Mouse (Mus musculus) heart, embryonic 13.5 days (tissue): Measurements from ENCODE around the gene Hist1h4k. TPM values are rescaled to one million over a fixed set of nuclear protein-coding genes. Genes with fewer than 3 reads are reported as not detected.
"Not testable (repeated sequence)": the region's sequence is repeated elsewhere in the genome, so short reads cannot be mapped to it uniquely, and the experiment has no call there.

ENCODE experiments used
- ATAC-seq: fragments of 200-750 bp; cut with Nextera tagmentation; 2 replicates; pipeline ENCODE4 v1.8.0; 2017; ENCODE audit warnings: moderate TSS enrichment; ENCODE audit not compliant: insufficient number of reproducible peaks, low FRiP score, low TSS enrichment; ENCODE audit errors: extremely low read depth
- H3K27ac ChIP-seq: fragments of 300-500 bp; sonication (generic); replicated peaks from 2 replicates; pipeline ENCODE4 v1.5.1; 2015; ENCODE audit warnings: moderate library complexity, mild to moderate bottlenecking, inconsistent platforms
- H3K27me3 ChIP-seq: fragments of 300-500 bp; sonication (generic); replicated peaks from 2 replicates; pipeline ENCODE4 v1.6.1; 2015; ENCODE audit warnings: mild to moderate bottlenecking, inconsistent platforms
- H3K36me3 ChIP-seq: fragments of 300-500 bp; sonication (generic); 2 replicates; pipeline ENCODE4 v1.6.1; 2015; ENCODE audit warnings: mild to moderate bottlenecking, inconsistent platforms
- H3K4me1 ChIP-seq: fragments of 300-500 bp; sonication (generic); 2 replicates; pipeline ENCODE4 v1.6.1; 2015; ENCODE audit warnings: inconsistent platforms
- H3K4me2 ChIP-seq: fragments of 300-500 bp; sonication (generic); 2 replicates; pipeline ENCODE4 v1.6.1; 2015; ENCODE audit warnings: inconsistent platforms, mild to moderate bottlenecking, moderate library complexity
- H3K4me3 ChIP-seq: fragments of 300-500 bp; sonication (generic); 2 replicates; pipeline ENCODE4 v1.5.1; 2015; ENCODE audit warnings: moderate library complexity, mild to moderate bottlenecking, inconsistent platforms
- H3K9ac ChIP-seq: fragments of 300-500 bp; sonication (generic); 2 replicates; pipeline ENCODE4 v1.6.1; 2015; ENCODE audit warnings: inconsistent platforms, mild to moderate bottlenecking, moderate library complexity
- H3K9me3 ChIP-seq: fragments of 300-500 bp; sonication (generic); 2 replicates; pipeline ENCODE4 v1.6.1; 2016; ENCODE audit warnings: inconsistent platforms
- WGBS: fragments of 180-500 bp; shearing (Covaris S2); methylation state at CpG from one replicate; pipeline ENCODE4 v1.1.7; 2015; ENCODE audit warnings: mixed read lengths; 5-methylcytosine and 5-hydroxymethylcytosine counted together
- polyA plus RNA-seq: library from polyadenylated mRNA; unstranded; fragments of >200 nt; fragmentation: Nextera tagmentation; extraction: Ambion mirVana; gene quantifications from 2 replicates; pipeline ENCODE4 v1.2.1, GENCODE M21; 2015

Hist1h4k gene
- polyA plus RNA-seq, 1 experiment from 2014 or later = 1.3 TPM

DNA sequence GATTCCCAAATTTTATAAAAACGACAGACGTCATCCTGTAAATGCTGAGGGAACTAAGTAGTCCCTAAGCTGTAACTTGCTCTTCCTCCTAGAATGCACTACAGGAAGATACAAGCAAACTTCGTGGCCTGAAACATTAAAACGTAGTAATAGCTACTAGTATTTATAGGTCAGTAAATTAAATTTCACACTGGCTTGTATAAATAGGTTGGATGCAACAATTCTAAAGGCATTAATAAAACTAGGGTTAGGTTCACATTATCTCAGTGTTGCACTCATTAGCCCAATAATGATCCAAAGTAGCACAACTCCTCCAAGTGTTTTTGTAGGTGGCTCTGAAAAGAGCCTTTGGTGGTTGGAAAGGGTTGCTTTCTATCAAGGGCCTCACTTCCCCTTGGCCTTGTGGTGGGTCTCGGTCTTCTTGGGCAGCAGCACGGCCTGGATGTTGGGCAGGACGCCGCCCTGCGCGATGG, 2.8 kb upstream of the Hist1h4k start:
- Histone ChIP-seq H3K36me3 (no peaks in the 10 kb centered on the region), H3K4me3 (peak overlapping the region; percentile 58), H3K4me2 (peak overlapping the region; percentile 81), H3K9me3 (no peaks in the 10 kb centered on the region), H3K27ac (peak overlapping the region; percentile 93), H3K27me3 (no peaks in the 10 kb centered on the region), H3K4me1 (peaks cover 55% of the 10 kb centered on the region), H3K9ac (peak overlapping the region; percentile 84)
- ATAC-seq = no peak
- WGBS = 3% methylated on average over 10 of the region's 10 CpGs

DNA sequence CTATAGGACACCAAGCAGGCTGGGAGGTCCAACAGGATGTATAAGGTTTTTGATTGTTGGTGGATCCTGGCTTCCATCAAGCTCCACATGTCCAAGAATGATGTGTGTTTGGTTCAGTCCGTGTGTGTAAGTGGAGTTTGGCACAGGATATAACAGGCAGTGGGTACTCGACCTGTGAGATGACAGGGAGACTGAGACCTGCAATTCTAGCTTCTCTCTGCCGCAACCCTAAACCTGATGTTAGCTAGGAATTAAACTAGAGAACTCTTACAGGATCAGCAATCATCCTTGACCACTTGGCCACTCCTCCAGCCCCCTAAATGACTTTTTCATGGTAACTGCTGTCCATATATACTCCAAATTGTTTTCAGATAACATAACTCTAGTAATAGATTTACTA, 2.1 kb upstream of the Hist1h4k start:
- H3K36me3 ChIP-seq = no peaks in the 10 kb centered on the region
- H3K4me2 ChIP-seq = peak overlapping the region; percentile 81
- 38% methylated on average over 3 of the region's 3 CpGs for WGBS
- H3K27ac ChIP-seq = peak overlapping the region; percentile 93
- peaks cover 58% of the 10 kb centered on the region for H3K4me1 ChIP-seq
- ATAC-seq = no peak
- peak overlapping the region; percentile 84 for H3K9ac ChIP-seq
- H3K9me3 ChIP-seq = no peaks in the 10 kb centered on the region
- H3K4me3 ChIP-seq = peak overlapping the region; percentile 58; the same call in 1 of the 2 replicates
- no peaks in the 10 kb centered on the region for H3K27me3 ChIP-seq

DNA sequence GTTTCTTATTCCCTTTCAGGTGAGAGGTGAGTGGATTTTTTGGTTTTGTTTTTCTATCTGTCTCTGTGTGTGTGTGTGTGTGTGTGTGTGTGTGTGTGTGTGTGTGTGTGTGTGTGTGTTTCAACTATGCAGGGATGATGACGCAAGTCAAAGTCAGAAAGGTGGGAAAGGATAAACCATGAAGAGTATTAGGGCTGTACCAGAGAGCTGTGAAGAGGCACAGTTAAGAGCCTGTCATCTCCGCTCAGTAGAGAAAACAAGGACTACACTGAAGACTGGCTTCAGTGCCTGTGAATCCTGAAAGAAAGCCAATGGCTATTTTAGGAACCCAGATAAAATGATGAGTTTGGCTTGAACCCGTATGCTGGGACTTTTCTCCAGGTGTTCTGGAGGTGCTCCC, 1.5 kb upstream of the Hist1h4k start:
- H3K4me1 ChIP-seq = peaks cover 59% of the 10 kb centered on the region
- H3K9me3 ChIP-seq = no peaks in the 10 kb centered on the region
- H3K36me3 ChIP-seq = no peaks in the 10 kb centered on the region
- H3K9ac ChIP-seq = peak overlapping the region; percentile 84; the same call in 1 of the 2 replicates
- WGBS = 30% methylated on average over 3 of the region's 3 CpGs
- H3K27me3 ChIP-seq = no peaks in the 10 kb centered on the region
- H3K4me2 ChIP-seq = peak overlapping the region; percentile 81
- peak overlapping the region; percentile 93 for H3K27ac ChIP-seq
- no peak for ATAC-seq
- H3K4me3 ChIP-seq = no peak overlapping the region

- no peak for ATAC-seq
- no peak overlapping the region for H3K9ac ChIP-seq
- H3K4me2 ChIP-seq = peak overlapping the region; percentile 81; the same call in 1 of the 2 replicates
- H3K9me3 ChIP-seq = no peaks in the 10 kb centered on the region
- H3K27ac ChIP-seq = peak overlapping the region; percentile 93
- H3K36me3 ChIP-seq = no peaks in the 10 kb centered on the region
- no peak overlapping the region for H3K4me3 ChIP-seq
- peaks cover 56% of the 10 kb centered on the region for H3K4me1 ChIP-seq
- H3K27me3 ChIP-seq = no peaks in the 10 kb centered on the region
Observed at GRCm38 (mm10) chr13:21751417-21751816, 1.1 kb upstream of the Hist1h4k start.

DNA sequence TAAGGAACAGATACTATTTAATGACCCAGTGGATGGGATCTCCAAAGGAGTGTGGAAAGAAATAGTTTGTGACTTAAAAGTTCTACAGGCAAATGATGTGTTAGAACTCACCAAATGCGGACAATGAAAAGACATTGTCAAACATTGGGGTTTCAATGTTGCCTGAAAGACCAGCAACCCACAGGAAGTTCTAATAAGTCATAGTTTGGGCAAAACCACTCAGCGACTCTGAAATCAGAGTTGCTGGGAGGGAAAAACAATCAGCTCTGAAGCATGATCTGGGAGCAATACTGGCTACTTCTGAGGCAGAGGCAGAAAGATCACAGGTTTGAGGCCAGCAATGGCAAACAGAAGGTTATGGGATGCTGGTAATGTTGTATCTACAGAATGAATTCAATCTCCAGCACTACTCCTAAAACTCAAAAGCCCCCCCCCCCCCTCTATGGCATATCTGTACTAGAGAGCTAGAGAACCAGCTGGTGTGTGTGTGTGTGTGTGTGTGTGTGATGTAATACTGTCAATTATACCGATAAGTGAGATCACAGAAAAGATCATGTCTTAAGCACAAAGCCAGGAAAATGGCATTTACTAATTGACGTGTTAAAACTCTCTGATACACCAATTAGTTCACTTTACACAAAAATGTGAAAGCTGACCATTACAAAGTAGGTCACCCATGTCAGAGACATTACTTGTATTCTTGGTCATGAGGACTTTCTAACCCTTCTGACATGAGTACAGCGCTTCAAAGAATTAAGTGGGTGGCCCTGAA, 732 bp downstream of the Hist1h4k start:
- whole genome bisulfite sequencing = 5% methylated on average over 5 of the region's 5 CpGs
- H3K4me3 ChIP-seq = peak overlapping the region; percentile 60

DNA sequence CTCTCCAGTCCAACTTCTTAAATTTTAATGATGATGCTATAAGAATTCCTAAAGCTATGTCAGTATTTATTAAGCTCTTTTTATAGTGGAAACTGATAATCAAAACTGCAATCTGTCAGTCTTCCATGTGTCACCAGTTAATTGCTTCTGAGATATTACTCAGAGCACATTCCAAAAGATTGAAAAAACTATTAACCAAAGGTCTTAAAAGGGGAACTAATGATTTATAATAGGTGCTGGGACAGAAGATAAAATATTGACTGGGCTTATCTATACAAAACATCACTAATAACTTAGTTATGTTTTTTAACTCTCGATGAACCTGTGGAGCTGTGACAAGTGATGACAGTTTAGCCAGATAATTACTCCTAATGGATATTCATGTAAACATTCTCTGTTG, 5.3 kb downstream of the Hist1h4k start:
- Histone ChIP-seq H3K4me2 (no peak overlapping the region), H3K27ac (no peak overlapping the region), H3K9me3 (no peaks in the 10 kb centered on the region), H3K4me1 (peaks cover 26% of the 10 kb centered on the region), H3K4me3 (no peak overlapping the region), H3K36me3 (no peaks in the 10 kb centered on the region), H3K27me3 (no peaks in the 10 kb centered on the region), H3K9ac (no peak overlapping the region)
- 72% methylated on average over 1 of the region's 1 CpGs for whole genome bisulfite sequencing
- ATAC-seq = no peak

More for the DNA sequence above, 732 bp downstream of the Hist1h4k start:
- Histone ChIP-seq H3K27ac (peak overlapping the region; percentile 94), H3K4me1 (peaks cover 44% of the 10 kb centered on the region), H3K9ac (peak overlapping the region; percentile 86), H3K4me2 (peak overlapping the region; percentile 76), H3K27me3 (no peaks in the 10 kb centered on the region), H3K9me3 (no peaks in the 10 kb centered on the region), H3K36me3 (no peaks in the 10 kb centered on the region)
- no peak for ATAC-seq

DNA sequence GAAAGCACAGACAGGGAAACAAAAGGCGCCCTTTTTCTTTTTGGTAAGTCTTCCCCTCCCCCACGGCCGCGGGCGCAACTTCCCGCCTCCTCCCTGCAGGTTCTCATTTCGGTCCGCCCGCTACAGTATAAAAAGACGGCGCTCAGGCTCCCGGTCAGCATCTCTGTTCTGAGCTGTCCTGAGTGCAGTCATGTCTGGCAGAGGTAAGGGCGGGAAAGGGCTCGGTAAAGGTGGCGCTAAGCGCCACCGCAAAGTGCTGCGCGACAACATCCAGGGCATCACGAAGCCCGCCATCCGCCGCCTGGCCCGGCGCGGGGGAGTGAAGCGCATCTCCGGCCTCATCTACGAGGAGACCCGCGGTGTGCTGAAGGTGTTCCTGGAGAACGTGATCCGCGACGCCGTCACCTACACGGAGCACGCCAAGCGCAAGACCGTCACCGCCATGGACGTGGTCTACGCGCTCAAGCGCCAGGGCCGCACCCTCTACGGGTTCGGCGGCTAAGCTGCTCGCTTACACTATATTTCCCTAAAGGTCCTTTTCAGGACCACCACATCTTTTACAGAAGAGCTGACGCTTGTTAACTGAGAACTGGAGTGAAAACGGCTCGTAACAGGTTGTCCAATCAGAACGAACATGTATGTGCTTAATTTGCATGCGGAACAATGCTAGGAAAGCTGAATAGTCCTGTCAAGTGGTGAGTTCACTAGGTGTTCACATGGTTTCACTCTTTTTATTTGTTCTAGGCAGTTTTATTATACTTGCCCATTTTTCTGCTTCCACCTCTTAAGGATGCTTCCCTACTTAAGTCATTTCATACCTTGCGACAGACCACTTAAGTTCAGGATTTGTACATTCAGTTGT, 15.2 kb downstream of the Hist1h4k start, which contains the start of gene Hist1h4j:
Gene Hist1h4j, plus strand, starts transcription at position 159 of the 862 bp plus-strand sequence.
- not testable (repeated sequence) for H3K9me3 ChIP-seq, H3K27me3 ChIP-seq, H3K36me3 ChIP-seq
- H3K4me1 ChIP-seq = peaks cover 29% of the 10 kb centered on the region
- peak within 1 kb of the TSS; percentile 95 for H3K27ac ChIP-seq
- peak within 1 kb of the TSS; percentile 60 for H3K4me3 ChIP-seq
- peak within 1 kb of the TSS; percentile 78 for H3K4me2 ChIP-seq
- H3K9ac ChIP-seq = peak within 1 kb of the TSS; percentile 84
- peak; percentile 70; the same call in 1 of the 2 replicates for ATAC-seq
- WGBS = under 1% methylated on average over 41 of the region's 56 CpGs

DNA sequence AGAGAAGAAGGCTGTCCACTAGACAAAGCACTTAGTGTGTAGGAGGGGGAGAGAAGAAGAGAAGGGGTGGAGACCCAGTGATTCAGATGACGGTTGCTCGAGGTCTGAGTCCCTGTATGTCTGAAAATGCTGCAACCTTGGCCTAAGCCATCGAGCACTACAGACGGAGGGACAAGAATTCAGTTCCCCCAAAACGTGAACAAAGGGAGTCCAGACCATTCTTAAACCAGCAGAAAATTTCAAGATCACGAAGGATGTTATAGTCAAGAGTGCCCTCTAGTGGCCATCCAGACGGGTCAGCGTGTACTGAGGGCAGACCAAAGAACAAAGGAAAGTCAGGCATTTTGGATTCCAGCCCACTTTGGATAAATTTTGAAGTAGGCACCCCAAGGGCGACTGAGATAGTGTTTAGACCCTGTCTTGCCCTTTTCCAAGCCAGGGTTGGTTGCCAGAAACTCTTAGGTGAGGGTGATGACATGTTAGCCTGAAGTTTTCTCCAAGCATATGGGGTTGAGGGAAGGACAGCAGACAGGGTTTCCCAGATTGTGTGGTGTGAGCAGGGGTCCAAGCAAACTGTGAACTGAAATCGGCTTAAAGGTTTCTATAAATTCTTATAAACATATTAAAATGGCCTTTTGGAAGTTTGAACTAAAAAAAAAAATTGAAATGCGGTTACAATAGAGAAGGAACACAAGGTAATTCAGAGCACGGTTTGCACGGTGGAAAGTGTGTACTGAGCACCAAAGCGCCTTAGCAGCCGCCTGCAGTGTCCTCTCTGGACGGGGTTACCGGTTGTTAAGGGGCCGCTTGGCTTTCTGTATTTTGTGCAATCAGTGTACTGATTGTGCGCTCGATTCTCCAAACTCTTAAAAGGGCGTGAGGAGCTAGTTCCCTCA, 16.0 kb downstream of the Hist1h4k start:
- under 1% methylated on average over 21 of the region's 21 CpGs for WGBS
- ATAC-seq = peak; percentile 35; the same call in 1 of the 2 replicates
- H3K36me3 ChIP-seq = no peaks in the 10 kb centered on the region
- no peaks in the 10 kb centered on the region for H3K9me3 ChIP-seq
- H3K4me3 ChIP-seq = peak overlapping the region; percentile 60
- H3K4me1 ChIP-seq = peaks cover 21% of the 10 kb centered on the region
- H3K4me2 ChIP-seq = peak overlapping the region; percentile 78
- H3K27ac ChIP-seq = peak overlapping the region; percentile 95
- peak overlapping the region; percentile 84 for H3K9ac ChIP-seq
- no peaks in the 10 kb centered on the region for H3K27me3 ChIP-seq

DNA sequence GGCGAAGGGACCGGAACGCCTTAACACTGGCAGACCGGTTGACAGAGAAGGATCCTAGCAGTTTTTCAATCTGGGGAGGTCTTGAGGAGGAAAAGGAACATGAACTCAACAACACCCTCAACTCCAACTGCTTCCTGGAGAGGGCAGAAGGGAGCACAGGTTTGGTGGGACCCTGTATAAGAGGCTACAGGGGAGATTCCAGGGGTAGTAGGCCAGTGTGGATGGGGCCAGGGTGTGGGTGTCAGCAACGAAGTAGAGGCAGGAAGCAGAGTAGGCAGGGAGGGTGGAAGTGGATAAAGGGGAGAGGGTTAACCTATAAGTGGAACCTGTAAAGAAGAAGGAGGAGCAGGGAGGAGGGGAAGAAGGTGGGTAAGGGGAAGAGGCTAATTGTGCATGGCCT, 16.8 kb downstream of the Hist1h4k start:
- ATAC-seq = no peak
- H3K27me3 ChIP-seq = no peaks in the 10 kb centered on the region
- no peaks in the 10 kb centered on the region for H3K9me3 ChIP-seq
- no peaks in the 10 kb centered on the region for H3K36me3 ChIP-seq
- H3K9ac ChIP-seq = peak overlapping the region; percentile 84
- no peak overlapping the region for H3K4me3 ChIP-seq
- 73% methylated on average over 5 of the region's 5 CpGs for WGBS
- peak overlapping the region; percentile 95 for H3K27ac ChIP-seq
- H3K4me2 ChIP-seq = no peak overlapping the region
- H3K4me1 ChIP-seq = peaks cover 21% of the 10 kb centered on the region

GRCm38 (mm10) chr13:21729544-21729943, 20.8 kb downstream of the Hist1h4k start:
- ATAC-seq = no peak
- H3K4me3 ChIP-seq = no peak overlapping the region
- no peaks in the 10 kb centered on the region for H3K36me3 ChIP-seq
- H3K27ac ChIP-seq = no peak overlapping the region
- 48% methylated on average over 1 of the region's 1 CpGs for WGBS
- no peaks in the 10 kb centered on the region for H3K27me3 ChIP-seq
- no peaks in the 10 kb centered on the region for H3K9me3 ChIP-seq
- H3K4me1 ChIP-seq = peaks cover 12% of the 10 kb centered on the region
- no peak overlapping the region for H3K9ac ChIP-seq
- H3K4me2 ChIP-seq = no peak overlapping the region
